Comparison of ENCODE assay signal across 12 mouse cellular contexts in genomic region chr11:8949765-8950430, GRCm38 (mm10). TPM values are rescaled to one million over a fixed set of nuclear protein-coding genes. Genes with fewer than 3 reads are reported as not detected.
DNase-seq lines count a peak whose midpoint lies in the region; ATAC-seq and TF ChIP-seq lines count a peak whose summit lies in the region.
"Had no signal": no experiment of that assay in that cellular context is flagged by ENCODE, and none has a peak within 500 bp of the region (broad histone marks: within the 10 kb centered on the region; RNA-seq: fewer than 3 reads in every experiment).

No protein-coding gene starts in this region.

- no peaks in the 10 kb centered on the region for H3K36me3 ChIP-seq in heart, embryonic 13.5 days
- H3K36me3 ChIP-seq in lung, embryonic 14.5 days (ENCODE audit: insufficient read depth): no peaks in the 10 kb centered on the region
- no peaks in the 10 kb centered on the region for H3K36me3 ChIP-seq in forebrain, embryonic 16.5 days (ENCODE audit: control insufficient read depth, insufficient read depth)
- no peaks in the 10 kb centered on the region for H3K36me3 ChIP-seq in midbrain, postnatal 0 days (ENCODE audit: insufficient read depth, low read length)

- no peak overlapping the region for H3K4me3 ChIP-seq in heart, embryonic 13.5 days
- no peak overlapping the region for H3K4me3 ChIP-seq in lung, embryonic 14.5 days (ENCODE audit: low read depth, low read length)
- no peak overlapping the region for H3K4me3 ChIP-seq in forebrain, embryonic 16.5 days (replicated peaks; ENCODE audit: low read length)
- no peak overlapping the region for H3K4me3 ChIP-seq in midbrain, postnatal 0 days (ENCODE audit: low read depth, low read length)
- H3K4me3 ChIP-seq: megakaryocyte, embryonic 14.5 days had no signal

- no peak for TF ChIP-seq CTCF in lung, embryonic 14.5 days (IDR thresholded peaks at IDR 0.05; ENCODE audit: low read depth)
- no peak for TF ChIP-seq CTCF in midbrain, postnatal 0 days (IDR thresholded peaks at IDR 0.05)

- WGBS in heart, embryonic 13.5 days: 41% methylated on average over 6 of the region's 6 CpGs
- WGBS in lung, embryonic 14.5 days: 28% methylated on average over 6 of the region's 6 CpGs
- WGBS in forebrain, embryonic 16.5 days: 27% methylated on average over 6 of the region's 6 CpGs
- WGBS in midbrain, postnatal 0 days: 55% methylated on average over 6 of the region's 6 CpGs

- H3K9me3 ChIP-seq in heart, embryonic 13.5 days: no peaks in the 10 kb centered on the region
- no peaks in the 10 kb centered on the region for H3K9me3 ChIP-seq in lung, embryonic 14.5 days (ENCODE audit: low read depth, low read length)
- no peaks in the 10 kb centered on the region for H3K9me3 ChIP-seq in forebrain, embryonic 16.5 days (ENCODE audit: control insufficient read depth, low read length)
- no peaks in the 10 kb centered on the region for H3K9me3 ChIP-seq in midbrain, postnatal 0 days (ENCODE audit: low read length)
- H3K9me3 ChIP-seq: megakaryocyte, embryonic 14.5 days had no signal

- peak overlapping the region; percentile 39; the same call in 1 of the 2 replicates for H3K9ac ChIP-seq in heart, embryonic 13.5 days
- no peak overlapping the region; the same call in 1 of the 2 replicates for H3K9ac ChIP-seq in lung, embryonic 14.5 days
- H3K9ac ChIP-seq in forebrain, embryonic 16.5 days (replicated peaks; ENCODE audit: low read depth, low read length): no peak overlapping the region
- no peak overlapping the region for H3K9ac ChIP-seq in midbrain, postnatal 0 days (replicated peaks; ENCODE audit: low read length, poor library complexity, severe bottlenecking)

- peaks cover 27% of the 10 kb centered on the region for H3K4me1 ChIP-seq in heart, embryonic 13.5 days
- peaks cover 17% of the 10 kb centered on the region for H3K4me1 ChIP-seq in lung, embryonic 14.5 days (ENCODE audit: insufficient read depth)
- peaks cover 5% of the 10 kb centered on the region for H3K4me1 ChIP-seq in forebrain, embryonic 16.5 days (replicated peaks; ENCODE audit: control insufficient read depth, insufficient read depth, low read length)
- H3K4me1 ChIP-seq in midbrain, postnatal 0 days (ENCODE audit: insufficient read depth, low read length): no peaks in the 10 kb centered on the region

- H3K27ac ChIP-seq in heart, embryonic 13.5 days (replicated peaks): peak overlapping the region; percentile 67
- peak overlapping the region; percentile 97 for H3K27ac ChIP-seq in lung, embryonic 14.5 days (ENCODE audit: low read depth)
- H3K27ac ChIP-seq in forebrain, embryonic 16.5 days (ENCODE audit: low read length): 0 out of 2 replicates have a peak overlapping the region, but pooled peaks have one; percentile 34
- no peak overlapping the region for H3K27ac ChIP-seq in midbrain, postnatal 0 days (ENCODE audit: low read depth, low read length)

- H3K27me3 ChIP-seq in heart, embryonic 13.5 days (replicated peaks): no peaks in the 10 kb centered on the region
- no peaks in the 10 kb centered on the region for H3K27me3 ChIP-seq in lung, embryonic 14.5 days (ENCODE audit: insufficient read depth, low read length)
- H3K27me3 ChIP-seq in forebrain, embryonic 16.5 days (replicated peaks; ENCODE audit: control insufficient read depth, insufficient read depth, low read length): no peaks in the 10 kb centered on the region
- no peaks in the 10 kb centered on the region for H3K27me3 ChIP-seq in midbrain, postnatal 0 days (ENCODE audit: insufficient read depth, low read length)

- H3K4me2 ChIP-seq in heart, embryonic 13.5 days: no peak overlapping the region
- no peak overlapping the region for H3K4me2 ChIP-seq in lung, embryonic 14.5 days
- no peak overlapping the region for H3K4me2 ChIP-seq in forebrain, embryonic 16.5 days (ENCODE audit: low read length)
- H3K4me2 ChIP-seq in midbrain, postnatal 0 days (ENCODE audit: low read depth, low read length, poor library complexity, severe bottlenecking): no peak overlapping the region

- ATAC-seq in heart, embryonic 13.5 days (ENCODE audit: extremely low read depth, insufficient number of reproducible peaks, low FRiP score, low TSS enrichment): no peak
- ATAC-seq in lung, embryonic 14.5 days (ENCODE audit: insufficient read depth): peak; percentile 57
- peak; percentile 76 for ATAC-seq in forebrain, embryonic 16.5 days
- ATAC-seq in midbrain, postnatal 0 days (ENCODE audit: low FRiP score): no peak

- no peak for DNase-seq in heart, postnatal 25 days (ENCODE audit: low spot score)
- peak; percentile 88 for DNase-seq in lung, embryonic 14.5 days
- DNase-seq in lung, postnatal 10 days: no peak
- peak; percentile 57 for DNase-seq in midbrain, postnatal 0 days (ENCODE audit: low spot score)
- no peak for DNase-seq in ovary, postnatal 10 days (ENCODE audit: low spot score)
- DNase-seq in cerebellum, adult 9-10 months: no peak
- DNase-seq: cerebellum, adult 2 months; thymus, adult 2 months had no signal

- intact Hi-C loops in heart, postnatal 25 days (cut with DNase I): no loop called here

RNA-seq across cellular contexts. Expression of gene Pkd1l1, which starts 23.2 kb away (rescaled TPM):
- 0.03 and 0.04 TPM in 2 replicates for polyA plus RNA-seq in heart, embryonic 13.5 days (2015; fragmentation: Nextera tagmentation; extraction: Ambion mirVana)
- not detected for total RNA-seq in heart, postnatal 25 days (2021)
- polyA plus RNA-seq in lung, embryonic 14.5 days (2014; fragmentation: Nextera tagmentation; extraction: Ambion mirVana): 0.08 and 0.20 TPM in 2 replicates
- 0.14 and 0.23 TPM in 2 replicates for polyA plus RNA-seq in forebrain, embryonic 16.5 days (2015; fragmentation: Nextera tagmentation; extraction: Ambion mirVana)
- total RNA-seq in midbrain, postnatal 0 days (2014; rRNA removed): 0.22 and 1.6 TPM in 2 replicates
- polyA plus RNA-seq in midbrain, postnatal 0 days (2015; fragmentation: Nextera tagmentation; extraction: Ambion mirVana): 0.27 and 0.57 TPM in 2 replicates
- total RNA-seq: hematopoietic stem cell, adult 5-6 weeks had no signal

Comparison
In these comparisons a context has a peak if more than half of its experiments do, and no peak if none do; other contexts are left out.
1. DNase-seq: peak in lung, embryonic 14.5 days (single experiment) and midbrain, postnatal 0 days (single experiment); none in heart, postnatal 25 days (single experiment), lung, postnatal 10 days (single experiment), ovary, postnatal 10 days (single experiment) and cerebellum, adult 9-10 months (single experiment).
2. ATAC-seq: peak in lung, embryonic 14.5 days (single experiment) and forebrain, embryonic 16.5 days (single experiment); none in heart, embryonic 13.5 days (single experiment) and midbrain, postnatal 0 days (single experiment).